Mouse (Mus musculus): ENCODE data around the gene Ajm1.

DNA sequence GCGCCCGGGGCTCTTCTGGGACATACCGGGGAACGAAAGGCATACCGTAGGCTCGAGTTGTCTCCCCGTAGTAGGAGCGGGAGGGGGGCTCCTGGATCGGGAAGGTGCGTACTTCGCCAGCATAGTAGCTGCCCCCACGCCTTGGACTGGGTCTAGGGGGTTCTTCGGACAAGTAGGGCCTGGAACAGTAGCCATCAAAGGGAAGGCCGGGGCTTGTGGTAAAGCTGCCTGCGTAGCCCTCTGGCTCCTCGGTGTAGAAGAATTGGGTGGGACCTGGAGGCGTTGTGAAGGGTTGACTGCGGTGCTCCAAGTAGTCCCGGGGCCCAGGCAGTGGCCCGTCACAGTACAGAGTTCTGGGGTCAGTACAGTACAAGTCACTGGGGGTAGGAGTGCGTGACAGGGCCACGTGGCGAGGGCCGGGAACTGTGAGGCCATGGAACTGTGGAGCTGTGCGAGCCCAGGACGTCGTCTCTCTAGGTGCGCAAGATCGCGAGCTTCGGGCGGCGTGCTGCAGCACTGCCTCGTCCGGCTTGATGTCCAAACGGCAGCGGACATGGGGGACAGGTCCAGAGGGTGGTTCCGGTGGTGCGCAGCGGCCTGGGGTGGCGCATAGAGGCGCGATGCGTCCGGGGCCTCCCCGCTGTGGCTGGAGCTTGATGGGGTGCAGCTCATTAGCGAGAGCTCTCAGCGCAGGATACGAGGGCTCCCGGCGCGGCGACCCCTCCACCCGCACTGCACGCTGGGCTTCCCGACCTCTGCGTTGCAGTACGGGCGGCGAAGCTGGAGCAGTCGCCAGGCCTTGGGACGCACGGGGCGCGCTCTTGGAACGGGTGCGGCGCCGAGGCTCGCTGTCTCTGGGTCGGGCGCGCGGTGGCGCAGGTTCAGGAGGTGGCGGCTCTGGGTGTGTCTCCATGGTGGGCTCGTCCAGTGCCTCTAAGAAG, 2.5 kb downstream of the Ajm1 start:
- TF ChIP-seq CTCF (IDR thresholded peaks at IDR 0.05; ENCODE audit: low read depth, low read length) = no peak
- no peak for TF ChIP-seq POLR2A (IDR thresholded peaks at IDR 0.05; ENCODE audit: extremely low read depth, insufficient read depth, low read length)

Data from liver, adult 2 months (tissue).